Mouse (Mus musculus): ENCODE measurements around the gene Kctd17. TPM values are rescaled to one million over a fixed set of nuclear protein-coding genes. Genes with fewer than 3 reads are reported as not detected.

Gene Kctd17
- total RNA-seq, 2 experiments from 2014 or later = 239 to 255 TPM

DNA sequence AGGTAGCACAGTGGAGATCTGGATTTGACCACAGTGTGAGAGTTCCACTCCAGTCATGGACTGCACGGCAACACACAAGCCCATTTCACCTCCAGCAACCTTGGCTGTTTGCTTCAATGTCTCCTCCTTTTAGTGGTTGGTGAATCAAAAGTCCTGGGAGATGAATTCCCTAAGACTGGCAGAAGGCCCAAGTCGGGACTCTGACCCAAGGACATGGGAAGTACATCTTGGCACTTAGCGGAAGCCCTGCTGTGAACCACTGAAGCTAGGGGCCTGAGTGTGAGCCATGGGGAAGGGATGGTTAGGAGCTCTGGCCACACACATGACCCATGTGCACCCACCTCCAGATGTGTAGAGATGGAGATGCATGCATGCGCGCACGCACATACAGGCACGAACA, 39.2 kb downstream of the Kctd17 start:
- intact Hi-C loops (cut with DNase I) = loop anchor here (5.0 kb wide), 1 partner anchor 35 kb away; no protein-coding TSS in a partner anchor

DNA sequence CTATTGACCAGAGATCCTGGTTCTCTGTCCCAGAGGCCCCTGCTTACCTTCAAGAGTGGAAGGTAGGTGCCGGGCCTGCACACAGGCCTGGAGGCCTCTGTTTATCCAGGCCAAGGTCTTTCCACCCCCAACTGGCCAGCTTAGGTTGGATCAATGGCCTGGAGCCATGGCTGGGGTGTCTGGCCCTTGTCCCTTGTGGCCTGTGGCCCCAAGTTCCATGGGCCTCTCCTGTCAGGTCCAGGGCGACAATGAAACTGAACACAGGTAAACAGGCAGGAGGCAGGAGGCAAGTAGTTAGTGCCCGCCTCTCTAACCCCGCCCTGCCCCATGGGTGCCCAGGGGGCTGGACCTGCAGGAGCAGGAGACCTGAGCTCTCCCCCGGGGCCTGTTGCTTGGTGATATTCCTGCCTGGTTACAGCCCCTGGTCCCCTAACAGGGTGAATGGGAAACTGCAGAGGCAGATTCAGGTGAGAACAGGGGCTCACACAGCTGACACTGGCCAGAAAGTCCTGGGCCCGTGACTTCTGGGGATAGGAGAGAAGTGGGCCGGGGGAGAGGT, 40.1 kb downstream of the Kctd17 start, which contains the start of gene Tmprss6:
Gene Tmprss6 (minus strand): TSS at position 256 of the 559 bp plus-strand sequence.
- no peak for DNase-seq (ENCODE audit: extremely low spot score in 1 of 2, low spot score in 2 of 2)
- intact Hi-C loops (cut with DNase I) = loop anchor here (5.0 kb wide), 1 partner anchor 34 kb away; no protein-coding TSS in a partner anchor

More for the DNA sequence above, 39.2 kb downstream of the Kctd17 start:
- no peak for DNase-seq (ENCODE audit: extremely low spot score in 1 of 2, low spot score in 2 of 2)

GRCm38 (mm10) chr15:78470495-78471276, 42.3 kb downstream of the Kctd17 start:
- intact Hi-C loops (cut with DNase I) = no loop called here
- no peak for DNase-seq (ENCODE audit: extremely low spot score in 1 of 2, low spot score in 2 of 2)

DNA sequence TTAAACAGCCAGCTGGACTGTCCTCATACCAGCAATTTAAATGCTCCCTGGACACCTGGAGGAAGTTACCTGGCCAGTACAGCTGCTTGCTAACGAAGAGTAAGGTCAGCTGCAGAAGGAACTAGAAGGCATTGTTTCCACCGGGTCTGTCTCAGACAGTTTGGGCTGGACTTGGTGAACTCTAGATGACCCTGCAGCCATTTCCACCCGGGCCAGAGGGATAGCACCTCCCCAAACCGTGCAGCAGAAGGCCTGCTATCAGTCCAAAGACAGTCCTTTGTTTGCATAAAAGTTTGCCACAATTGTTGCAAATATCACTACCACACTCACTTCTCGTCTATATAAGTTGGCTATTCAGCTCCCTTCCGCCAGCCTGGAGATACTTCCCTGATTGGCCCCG, 43.5 kb downstream of the Kctd17 start:
- intact Hi-C loops (cut with DNase I) = no loop called here
- no peak for DNase-seq (ENCODE audit: extremely low spot score in 1 of 2, low spot score in 2 of 2)

DNA sequence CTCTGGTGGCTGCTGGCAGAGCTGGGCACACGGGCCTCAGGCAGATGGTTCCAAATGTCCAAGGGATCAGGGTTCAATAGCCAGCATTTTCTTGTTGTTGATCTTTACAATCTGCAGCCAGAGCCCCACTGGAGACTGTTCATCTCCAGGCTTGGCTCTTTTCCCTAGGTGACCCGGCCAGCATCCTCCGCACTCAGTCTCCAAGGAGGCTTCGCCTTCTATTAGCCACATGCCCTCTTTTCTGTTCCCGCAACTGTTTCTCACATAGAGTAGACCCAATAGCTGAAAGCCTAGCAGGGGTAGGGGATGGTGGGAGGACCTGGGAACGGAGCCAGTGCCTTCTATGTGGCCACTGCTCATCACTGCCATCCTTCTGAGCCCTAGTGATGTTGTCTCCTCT, 45.1 kb downstream of the Kctd17 start:
- DNase-seq (ENCODE audit: extremely low spot score in 1 of 2, low spot score in 2 of 2) = no peak
- intact Hi-C loops (cut with DNase I) = no loop called here

GRCm38 (mm10) chr15:78475604-78476031, 47.3 kb downstream of the Kctd17 start:
- intact Hi-C loops (cut with DNase I) = no loop called here
- no peak for DNase-seq (ENCODE audit: extremely low spot score in 1 of 2, low spot score in 2 of 2)

DNA sequence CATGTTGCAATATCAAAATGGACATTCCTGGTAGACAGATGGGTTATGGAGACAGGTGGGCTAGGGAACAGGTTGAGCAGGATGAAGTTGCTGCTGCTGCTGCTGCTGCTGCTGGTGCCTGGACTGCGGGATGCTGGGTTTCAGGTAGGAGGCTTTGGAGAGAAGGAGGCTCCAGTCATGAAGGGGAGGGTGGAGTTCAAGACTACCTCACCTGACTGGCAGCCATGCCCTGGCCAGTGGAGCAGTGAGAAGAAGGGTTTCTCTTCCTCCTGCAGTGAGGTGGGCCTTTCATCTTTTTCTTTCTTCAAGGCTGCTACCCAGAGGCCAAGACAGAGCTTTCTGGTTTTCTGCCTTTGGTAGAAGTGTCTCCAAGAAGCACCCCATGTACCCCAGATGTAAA, 48.5 kb downstream of the Kctd17 start:
- no peak for DNase-seq (ENCODE audit: extremely low spot score in 1 of 2, low spot score in 2 of 2)
- intact Hi-C loops (cut with DNase I) = no loop called here

DNA sequence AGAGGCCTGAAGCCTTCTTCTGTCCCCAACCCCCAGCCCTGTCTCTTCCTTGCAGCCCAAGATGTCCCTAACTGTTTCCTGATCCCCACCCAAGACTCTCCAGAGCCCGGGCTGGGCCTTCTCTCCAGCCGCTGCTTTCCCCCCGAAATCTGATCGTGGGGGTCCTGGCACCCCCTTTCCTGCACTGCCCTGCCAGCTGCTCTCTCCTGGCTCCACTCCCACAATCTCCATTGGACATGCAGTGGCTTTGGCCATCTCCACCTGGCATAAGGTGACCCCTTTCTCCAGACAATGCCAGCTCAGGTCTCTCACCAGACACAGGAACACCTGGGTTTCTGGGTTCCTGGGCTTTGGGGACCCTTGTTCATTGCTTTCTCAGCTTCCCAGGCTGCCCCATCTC, 49.7 kb downstream of the Kctd17 start:
- intact Hi-C loops (cut with DNase I) = no loop called here
- DNase-seq (ENCODE audit: extremely low spot score in 1 of 2, low spot score in 2 of 2) = no peak

DNA sequence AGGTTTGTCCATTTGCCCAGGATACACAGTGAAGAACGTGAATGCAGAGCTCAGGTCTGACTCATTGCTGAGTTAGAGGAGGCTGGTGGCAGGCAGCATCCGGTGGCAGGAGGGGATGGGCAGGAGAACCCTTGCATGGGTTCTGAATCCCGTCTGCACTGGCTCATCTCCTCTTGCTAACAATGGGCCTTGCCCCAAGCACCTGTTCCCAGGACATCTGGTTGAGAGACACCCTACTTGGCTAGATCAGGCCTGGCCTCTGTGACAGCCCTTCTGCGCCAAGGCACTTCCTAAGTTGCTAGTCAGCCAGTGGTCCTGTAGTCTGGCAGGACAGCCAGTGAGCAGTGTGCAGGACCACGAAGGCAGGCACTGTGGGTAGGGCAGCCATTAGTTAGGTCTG, 51.1 kb downstream of the Kctd17 start:
- intact Hi-C loops (cut with DNase I) = no loop called here
- no peak for DNase-seq (ENCODE audit: extremely low spot score in 1 of 2, low spot score in 2 of 2)

- DNase-seq (ENCODE audit: extremely low spot score in 1 of 2, low spot score in 2 of 2) = no peak
- intact Hi-C loops (cut with DNase I) = no loop called here
These were observed 51.7 kb downstream of the Kctd17 start for GRCm38 (mm10) chr15:78480111-78480510.

DNA sequence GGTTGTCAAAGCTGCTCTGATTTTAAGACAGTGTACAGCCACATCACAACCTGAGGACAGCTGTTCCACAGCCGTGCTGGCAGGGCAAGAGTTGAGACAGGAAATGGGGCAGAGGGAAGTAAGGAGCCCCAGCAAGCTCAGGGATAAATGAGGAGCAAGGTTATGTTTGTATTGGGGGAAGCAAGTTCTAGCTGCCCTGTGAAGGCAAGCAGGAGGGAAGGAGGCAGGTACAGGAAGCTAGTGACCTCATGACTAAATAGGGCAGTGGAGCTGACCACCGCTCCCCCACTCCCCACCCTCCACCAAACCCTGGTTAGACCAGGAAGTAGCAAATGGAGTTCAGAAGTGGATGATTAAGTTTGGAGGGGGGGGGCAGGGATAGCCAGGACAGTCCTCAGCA, 52.6 kb downstream of the Kctd17 start:
- DNase-seq (ENCODE audit: extremely low spot score in 1 of 2, low spot score in 2 of 2) = no peak
- intact Hi-C loops (cut with DNase I) = no loop called here

DNA sequence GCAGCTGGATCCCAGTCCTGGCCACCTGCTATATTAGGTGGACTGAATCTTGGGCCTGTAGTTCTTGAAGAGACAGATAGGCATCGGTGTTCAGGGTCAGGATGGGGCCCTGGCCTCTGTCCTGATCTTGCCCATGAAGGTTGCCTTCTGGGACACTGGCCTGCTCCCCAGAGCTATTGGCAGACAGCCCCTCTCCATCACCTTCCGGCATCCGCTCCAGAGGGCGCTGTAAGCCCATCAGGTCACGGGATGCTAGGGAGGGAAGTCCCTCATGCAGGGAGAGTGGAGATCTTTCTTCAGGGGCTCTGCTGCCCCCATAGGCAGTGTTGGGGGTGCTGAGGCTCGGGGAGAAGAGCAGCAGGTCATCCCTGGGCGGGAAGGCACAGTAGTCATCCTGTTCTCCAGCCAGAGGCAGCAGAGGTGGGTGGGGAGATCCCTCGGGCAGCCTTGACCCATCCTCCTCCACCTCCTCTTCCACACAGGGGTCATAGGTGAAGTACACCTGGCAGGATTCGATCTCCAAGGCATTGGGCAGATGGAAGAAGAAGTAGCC, 53.2 kb downstream of the Kctd17 start:
- intact Hi-C loops (cut with DNase I) = no loop called here
- DNase-seq (ENCODE audit: extremely low spot score in 1 of 2, low spot score in 2 of 2) = peak in 1 of 2 experiments; percentile 31

- intact Hi-C loops (cut with DNase I) = no loop called here
These were observed 54.2 kb downstream of the Kctd17 start for GRCm38 (mm10) chr15:78482518-78482917.

DNA sequence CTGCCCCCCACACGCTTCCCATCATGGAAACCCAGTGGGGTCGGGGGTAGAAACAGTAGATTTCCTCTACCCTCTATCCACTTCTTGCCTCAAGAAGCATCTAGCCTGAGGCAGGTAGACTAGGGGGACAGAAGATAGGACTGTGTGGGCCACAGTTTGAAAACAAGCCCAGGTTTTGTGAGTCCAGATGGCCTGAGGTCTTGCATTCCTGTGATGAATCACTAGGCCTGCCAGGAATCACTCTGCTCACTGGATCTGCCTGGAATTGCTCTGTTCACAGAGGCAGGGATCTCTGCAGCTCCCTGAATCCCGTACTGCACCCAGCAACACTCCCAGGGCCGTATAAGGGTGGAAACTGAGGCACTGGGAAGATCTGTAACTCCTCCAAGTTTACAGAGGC, 54.9 kb downstream of the Kctd17 start:
- intact Hi-C loops (cut with DNase I) = no loop called here

More at GRCm38 (mm10) chr15:78482518-78482917, 54.2 kb downstream of the Kctd17 start:
- no peak for DNase-seq (ENCODE audit: extremely low spot score in 1 of 2, low spot score in 2 of 2)

GRCm38 (mm10) chr15:78486564-78486963, 58.2 kb downstream of the Kctd17 start:
- intact Hi-C loops (cut with DNase I) = no loop called here
- no peak for DNase-seq (ENCODE audit: extremely low spot score in 1 of 2, low spot score in 2 of 2)

More for the DNA sequence above, 54.9 kb downstream of the Kctd17 start:
- DNase-seq (ENCODE audit: extremely low spot score in 1 of 2, low spot score in 2 of 2) = no peak

DNA sequence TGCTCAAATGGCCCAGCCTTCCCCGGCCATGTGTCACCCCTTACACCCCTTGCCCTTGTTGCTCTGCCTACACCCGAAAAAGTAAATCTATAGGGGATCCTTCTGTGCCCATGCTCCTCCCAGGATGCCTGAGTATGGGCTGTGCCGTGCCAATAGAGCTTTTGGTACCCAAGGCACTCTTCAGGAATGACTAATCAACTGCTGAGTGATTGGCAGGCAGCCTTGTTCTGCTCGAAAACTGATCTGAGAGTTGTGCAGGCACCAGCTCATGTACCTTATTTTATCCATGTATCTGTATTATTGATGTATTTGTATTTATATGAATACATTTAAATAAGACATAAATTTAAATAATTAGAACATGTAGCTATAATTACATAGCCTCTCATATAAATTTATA, 58.7 kb downstream of the Kctd17 start:
- intact Hi-C loops (cut with DNase I) = no loop called here
- no peak for DNase-seq (ENCODE audit: extremely low spot score in 1 of 2, low spot score in 2 of 2)

Data from left cerebral cortex, postnatal 10 days (tissue).